Mouse (Mus musculus) kidney, adult 2 months (tissue): Measurements from ENCODE around the gene Sept6.

Experiments
- CTCF ChIP-seq: fragments of 200-500 bp; conservative IDR thresholded peaks from 2 replicates; pipeline ENCODE4 v1.5.1; 2011; ENCODE audit warnings: low read depth, mild to moderate bottlenecking, control low read depth, low read length, moderate library complexity, mixed read lengths; ENCODE audit not compliant: insufficient read depth, insufficient read length
- POLR2A ChIP-seq: fragments of 200-500 bp; IDR thresholded peaks from one replicate; pipeline ENCODE4 v1.6.1; 2011; ENCODE audit warnings: low read depth, low read length, control low read depth

GRCm38 (mm10) chrX:36929694-36930093 lies 61.9 kb downstream of the Sept6 start:
- TF ChIP-seq CTCF (no peak), POLR2A (no peak)
